Mouse (Mus musculus) CD4-positive, CD25-positive, alpha-beta regulatory T cell, adult 4 months (primary cell): ENCODE measurements around the gene Katna1. TPM values are rescaled to one million over a fixed set of nuclear protein-coding genes. Genes with fewer than 3 reads are reported as not detected.
"Not testable (repeated sequence)": the region's sequence is repeated elsewhere in the genome, so short reads cannot be mapped to it uniquely, and the experiment has no call there.

Source experiments
- ATAC-seq: one replicate; pipeline ENCODE4 v1.8.0; 2017
- polyA plus RNA-seq, 2 experiments: library from polyadenylated mRNA; unstranded; fragments of 100-300 nt; shearing (Covaris generic); gene quantifications; one replicate each; pipeline ENCODE4 v1.2.1; 2017

Katna1 gene
- 10 to 100 TPM; 79.6 to 87.1 TPM for polyA plus RNA-seq

- ATAC-seq, result peak; percentile 92
These were observed at the start of gene Katna1 for GRCm38 (mm10) chr10:7725751-7726500. Gene Katna1, plus strand, starts transcription at chr10:7726000.

- peak; percentile 85 for ATAC-seq
These were observed 45.0 kb upstream of the Katna1 start, which contains the start of the genes Pcmt1 and Lats1 for GRCm38 (mm10) chr10:7680731-7681301. Gene Pcmt1, minus strand, starts transcription at chr10:7681136. Gene Lats1, plus strand, starts transcription at chr10:7681214.

GRCm38 (mm10) chr10:7681343-7682025 lies 44.3 kb upstream of the Katna1 start:
- peak; percentile 68 for ATAC-seq

- no peak for ATAC-seq
These were observed 43.6 kb upstream of the Katna1 start for GRCm38 (mm10) chr10:7682249-7682648.

- no peak for ATAC-seq
These were observed 38.9 kb upstream of the Katna1 start for GRCm38 (mm10) chr10:7686902-7687301.

GRCm38 (mm10) chr10:7695286-7695685 lies 30.5 kb upstream of the Katna1 start:
- ATAC-seq, result peak; percentile 61

GRCm38 (mm10) chr10:7700120-7700519 lies 25.7 kb upstream of the Katna1 start:
- ATAC-seq, result no peak

- ATAC-seq, result no peak
These were observed 23.2 kb upstream of the Katna1 start for GRCm38 (mm10) chr10:7702586-7702985.

- ATAC-seq, result no peak
These were observed 15.7 kb upstream of the Katna1 start for GRCm38 (mm10) chr10:7710121-7710520.

- ATAC-seq, result no peak
These were observed 13.3 kb upstream of the Katna1 start for GRCm38 (mm10) chr10:7712506-7712905.

GRCm38 (mm10) chr10:7715056-7715455 lies 10.7 kb upstream of the Katna1 start:
- ATAC-seq, result no peak

- ATAC-seq, result peak; percentile 5
These were observed 657 bp downstream of the Katna1 start for GRCm38 (mm10) chr10:7726501-7726812.

- no peak for ATAC-seq
These were observed 1.2 kb downstream of the Katna1 start for GRCm38 (mm10) chr10:7727011-7727410.

- no peak for ATAC-seq
These were observed 5.8 kb downstream of the Katna1 start for GRCm38 (mm10) chr10:7731582-7731981.

- ATAC-seq, result no peak
These were observed 11.3 kb downstream of the Katna1 start for GRCm38 (mm10) chr10:7737122-7737521.

- no peak for ATAC-seq
These were observed 12.1 kb downstream of the Katna1 start for GRCm38 (mm10) chr10:7737914-7738313.

- ATAC-seq, result not testable (repeated sequence)
These were observed 19.7 kb downstream of the Katna1 start for GRCm38 (mm10) chr10:7745528-7745927.

- no peak for ATAC-seq
These were observed 23.0 kb downstream of the Katna1 start for GRCm38 (mm10) chr10:7748752-7749151.

GRCm38 (mm10) chr10:7757544-7757943 lies 31.7 kb downstream of the Katna1 start:
- ATAC-seq, result no peak

GRCm38 (mm10) chr10:7772346-7772745 lies 46.5 kb downstream of the Katna1 start:
- no peak for ATAC-seq

- no peak for ATAC-seq
These were observed 47.0 kb downstream of the Katna1 start for GRCm38 (mm10) chr10:7772769-7773168.

- ATAC-seq, result no peak
These were observed 49.6 kb downstream of the Katna1 start for GRCm38 (mm10) chr10:7775421-7775820.

GRCm38 (mm10) chr10:7778361-7778760 lies 52.6 kb downstream of the Katna1 start:
- ATAC-seq, result no peak

GRCm38 (mm10) chr10:7779751-7780237 lies 54.0 kb downstream of the Katna1 start:
- no peak for ATAC-seq
